Mouse (Mus musculus): ENCODE data around the gene Igsf3.

Gene Igsf3

DNA sequence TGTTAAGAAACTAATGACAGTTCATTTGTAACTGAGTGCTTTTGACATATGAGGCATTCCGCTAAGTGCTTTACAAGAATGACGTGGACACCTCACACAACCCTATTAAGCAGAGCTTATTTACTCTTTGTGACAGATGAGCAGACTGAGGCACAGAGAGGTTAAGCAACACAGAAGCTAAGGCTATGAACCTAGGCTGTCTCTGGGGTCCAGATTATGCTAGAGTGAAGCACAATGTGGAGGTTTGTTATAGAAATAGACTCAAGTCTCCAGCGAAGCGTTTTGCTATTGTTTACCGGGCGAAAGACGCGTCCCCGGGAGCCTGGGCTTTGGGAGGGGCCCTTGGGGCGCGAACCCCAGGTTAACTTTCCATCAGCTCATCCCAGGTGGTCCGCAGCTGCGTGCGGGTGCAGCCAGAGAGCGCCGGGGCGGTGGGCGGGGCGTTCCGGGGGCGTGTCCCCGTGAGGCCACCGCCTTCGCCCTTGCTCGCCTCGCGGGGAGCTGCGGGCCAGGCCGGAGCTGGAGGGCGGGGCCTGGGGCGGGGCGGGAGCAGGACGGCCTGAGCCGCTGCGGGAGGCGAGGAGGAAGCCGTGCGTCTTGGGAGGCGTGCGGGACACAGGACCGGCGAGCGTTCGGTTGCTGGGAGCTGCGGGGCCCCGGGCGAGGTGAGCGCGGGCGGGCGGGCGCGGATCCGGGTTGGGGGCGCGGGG, at the start of gene Igsf3:
Gene Igsf3 (plus strand): TSS at position 546 of the 710 bp plus-strand sequence.
- DNase-seq (ENCODE audit: low spot score in 2 of 2) = peak in 1 of 2 experiments; percentile 37

DNA sequence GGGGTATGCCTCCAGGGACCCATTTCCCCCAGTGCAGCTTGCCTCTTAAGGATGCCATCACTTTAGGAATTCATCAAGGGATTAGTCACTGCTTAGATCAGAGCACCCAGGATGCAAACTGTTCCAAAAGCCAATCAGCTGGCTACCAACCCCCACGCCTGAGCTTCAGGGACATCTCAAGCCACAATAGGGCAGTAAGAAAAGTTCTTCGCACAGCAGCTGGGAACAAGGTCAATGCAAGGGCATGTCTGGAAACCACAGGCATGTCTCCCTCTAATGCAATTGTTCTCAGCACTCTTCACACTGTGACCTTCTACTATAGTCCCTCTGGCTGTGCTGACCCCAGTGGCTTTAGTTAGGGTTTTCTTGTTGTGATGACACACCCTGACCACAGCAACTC, 49.6 kb upstream of the Igsf3 start:
- DNase-seq (ENCODE audit: low spot score in 2 of 2) = no peak

DNA sequence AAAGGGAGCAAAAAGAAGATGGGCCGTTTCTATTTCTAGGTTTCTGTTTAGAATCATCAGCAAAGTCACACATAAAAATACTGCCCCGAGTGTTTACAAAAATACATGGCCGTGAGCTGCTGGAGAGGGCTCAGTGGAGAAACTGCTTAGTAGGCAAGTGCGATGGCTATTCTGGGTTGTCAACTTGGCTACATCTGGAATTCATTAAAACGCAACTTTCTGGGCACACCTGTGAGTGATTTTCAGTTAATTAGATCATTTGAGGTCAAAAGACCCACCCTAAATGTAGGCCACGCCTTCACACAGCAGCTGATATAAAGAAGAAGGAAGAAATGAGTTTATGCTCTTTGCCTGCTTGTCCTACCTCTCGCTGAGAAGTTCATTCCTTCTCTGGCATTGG, 48.3 kb upstream of the Igsf3 start:
- DNase-seq (ENCODE audit: low spot score in 2 of 2) = no peak

DNA sequence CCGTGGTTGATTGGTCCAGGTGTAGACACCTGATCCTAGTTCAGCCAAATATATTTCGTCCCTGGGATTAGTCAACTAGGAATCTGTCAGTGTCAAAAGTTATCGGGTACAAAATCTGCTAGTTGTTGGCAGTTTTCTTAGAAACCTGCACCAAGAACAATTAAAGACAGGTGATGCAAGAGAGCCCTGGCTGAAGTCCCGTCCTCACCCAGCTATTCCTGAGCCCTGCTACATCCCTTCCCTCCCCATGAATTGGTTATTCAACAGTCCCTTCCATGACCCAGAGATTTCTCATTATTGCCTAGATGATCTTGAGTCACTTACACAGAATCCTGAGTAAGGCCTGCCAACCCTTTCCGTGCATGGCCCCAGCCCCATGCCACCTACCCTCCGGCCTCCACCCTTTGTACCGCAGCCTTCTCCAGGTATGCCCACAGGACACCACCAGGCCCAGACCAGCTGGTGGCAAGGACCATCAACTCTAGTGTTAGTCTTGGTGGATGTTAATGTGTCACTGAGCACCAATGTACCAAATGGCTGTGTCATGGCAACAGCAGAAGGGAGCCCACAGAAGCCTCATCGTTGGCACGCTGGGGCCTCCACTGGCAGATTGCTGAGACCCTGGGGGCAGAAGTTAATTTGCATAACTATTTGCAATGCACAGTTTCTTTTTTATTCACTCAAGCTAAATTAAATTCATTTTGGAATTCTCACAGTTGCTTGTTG, 33.5 kb upstream of the Igsf3 start:
- DNase-seq (ENCODE audit: low spot score in 2 of 2) = peak in 1 of 2 experiments; percentile 25

DNA sequence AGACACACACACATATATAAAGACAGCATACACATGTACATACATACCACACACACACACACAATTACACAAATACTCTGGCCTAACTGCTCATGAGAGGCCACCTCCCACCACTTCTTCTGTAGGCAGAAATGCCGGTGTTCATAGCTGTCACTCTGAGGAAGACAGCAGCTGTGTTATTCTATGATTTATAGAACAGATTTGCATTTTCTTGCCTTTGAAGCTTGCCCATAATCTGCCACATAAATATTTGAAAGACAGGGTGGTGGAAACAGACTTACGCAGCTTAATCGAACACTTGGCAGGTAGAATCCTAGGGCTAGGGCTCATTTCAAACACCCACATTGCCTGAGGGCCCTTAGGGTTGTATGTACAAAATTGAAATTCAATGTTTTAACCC, 32.6 kb upstream of the Igsf3 start:
- DNase-seq (ENCODE audit: low spot score in 2 of 2) = no peak

DNA sequence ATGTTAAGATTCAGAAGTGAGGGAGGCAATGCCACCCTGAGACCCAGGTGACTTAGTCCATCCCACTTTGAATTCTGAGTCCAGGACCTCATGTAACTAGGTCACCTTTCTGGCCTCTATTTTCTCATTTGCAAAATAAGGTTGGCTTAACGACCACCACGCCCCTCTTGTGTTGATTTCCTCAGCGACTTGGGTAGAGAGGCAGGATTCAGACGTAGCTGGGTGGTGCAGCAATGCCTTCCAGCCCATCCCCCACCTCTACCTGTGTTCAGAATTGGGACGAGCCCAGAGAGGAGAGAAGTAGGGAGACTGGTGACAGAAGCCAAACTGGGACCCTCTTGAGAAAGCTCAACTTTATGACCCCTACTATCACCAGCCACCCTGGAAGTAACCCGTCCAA, 31.6 kb upstream of the Igsf3 start:
- no peak for DNase-seq (ENCODE audit: low spot score in 2 of 2)

DNA sequence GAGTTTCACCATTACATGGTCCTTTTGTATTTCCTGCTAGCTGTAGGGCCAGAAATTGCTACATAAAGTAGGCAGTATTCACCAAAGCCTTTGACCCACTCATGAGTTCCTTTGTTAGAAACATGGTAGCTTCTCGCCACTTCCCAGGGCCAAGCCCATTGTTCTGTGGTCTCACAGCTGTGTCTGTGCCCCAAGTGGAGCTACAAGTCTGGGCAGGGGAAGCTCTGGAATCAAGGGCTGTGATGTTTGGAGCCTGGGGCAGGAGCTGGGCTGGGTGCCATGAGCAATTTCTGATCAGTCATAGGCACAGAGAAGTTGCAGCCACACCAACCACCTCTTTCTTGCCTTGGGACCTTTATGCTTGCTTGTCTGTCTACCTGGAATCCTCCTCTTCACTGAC, 30.1 kb upstream of the Igsf3 start:
- no peak for DNase-seq (ENCODE audit: low spot score in 2 of 2)

DNA sequence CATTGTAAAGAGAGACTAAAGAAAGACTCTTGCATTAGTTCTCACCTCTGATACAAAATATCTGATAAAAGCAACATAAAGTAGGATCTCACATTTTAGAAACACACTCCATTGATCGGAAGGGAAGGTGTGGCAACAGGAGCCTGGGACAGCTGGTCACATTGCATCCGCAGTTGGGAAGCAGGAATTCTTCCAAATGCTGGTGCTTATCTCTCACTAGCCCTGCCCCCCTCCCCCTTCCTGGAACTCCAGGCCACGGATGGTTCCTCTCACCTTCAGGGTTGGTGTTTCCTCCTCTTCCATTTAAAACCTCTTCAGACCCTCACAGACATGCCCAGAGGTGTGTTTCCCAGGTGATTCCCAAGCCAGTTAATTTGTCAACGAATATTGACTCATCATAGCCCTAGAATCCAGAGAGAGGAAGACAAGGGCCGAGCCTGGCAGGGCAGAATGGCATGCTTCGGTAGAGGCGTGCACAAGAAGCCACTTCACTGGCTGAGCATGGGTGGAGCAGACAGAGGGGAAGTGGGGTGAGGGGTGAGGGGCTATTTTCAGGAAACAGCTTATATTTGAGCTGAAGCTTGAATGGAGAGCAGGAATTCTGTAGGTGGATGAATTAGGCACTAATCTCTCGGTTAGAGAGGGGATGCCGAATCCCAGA, 28.3 kb upstream of the Igsf3 start:
- DNase-seq (ENCODE audit: low spot score in 2 of 2) = no peak

DNA sequence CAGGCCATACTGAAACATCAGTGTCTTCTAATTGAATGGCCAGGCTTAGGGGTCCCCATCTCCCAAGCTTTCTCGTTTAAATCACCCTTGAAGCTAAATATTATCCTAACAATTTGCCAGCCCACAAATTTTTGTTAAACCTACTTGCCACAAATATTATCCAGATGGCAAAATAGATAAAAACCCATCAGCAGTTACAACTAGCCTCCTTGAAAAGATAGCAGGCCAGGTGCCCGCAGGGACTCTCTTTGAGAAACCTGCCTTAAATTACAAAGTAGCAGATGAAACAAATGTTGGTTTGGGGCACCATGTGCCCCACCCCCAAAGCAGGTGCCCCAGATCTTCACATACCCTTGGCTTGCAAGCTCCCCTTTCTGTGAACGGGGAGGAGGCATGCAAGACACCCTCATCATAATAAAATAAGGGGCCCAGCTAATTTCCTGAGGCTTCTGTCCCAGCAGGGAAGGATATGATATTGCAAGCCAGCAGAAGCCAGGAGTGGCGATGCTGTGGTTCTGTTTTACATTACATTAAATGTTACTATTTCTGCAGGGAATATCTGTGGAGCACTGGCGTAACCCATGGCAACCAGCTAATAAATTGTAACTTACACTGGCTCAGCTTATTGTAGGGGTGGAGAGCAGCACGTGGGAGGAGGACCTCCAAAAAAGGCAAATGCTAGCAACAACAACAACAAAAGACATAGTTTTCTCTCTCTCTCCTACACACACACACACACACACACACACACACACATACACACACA, 27.2 kb upstream of the Igsf3 start:
- DNase-seq (ENCODE audit: low spot score in 2 of 2) = no peak

DNA sequence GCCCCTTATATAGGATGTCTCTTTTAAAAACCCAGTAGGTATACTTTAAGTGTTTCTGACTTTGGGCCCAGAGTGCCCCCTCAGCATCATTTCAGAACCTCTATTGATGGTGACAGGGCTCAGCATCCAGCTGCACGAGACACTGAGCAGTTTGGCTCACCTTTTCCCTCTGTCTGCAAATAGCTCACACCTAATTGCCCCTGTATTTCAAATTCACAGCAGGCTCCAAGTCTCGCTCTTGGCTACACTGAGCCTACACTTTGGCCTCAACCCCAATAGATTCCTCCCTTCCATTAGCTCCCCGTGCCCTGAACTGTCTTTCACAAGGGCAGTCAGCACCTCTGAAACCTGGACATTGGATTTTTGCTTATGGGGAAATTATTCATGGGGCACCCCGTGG, 26.5 kb upstream of the Igsf3 start:
- no peak for DNase-seq (ENCODE audit: low spot score in 2 of 2)

DNA sequence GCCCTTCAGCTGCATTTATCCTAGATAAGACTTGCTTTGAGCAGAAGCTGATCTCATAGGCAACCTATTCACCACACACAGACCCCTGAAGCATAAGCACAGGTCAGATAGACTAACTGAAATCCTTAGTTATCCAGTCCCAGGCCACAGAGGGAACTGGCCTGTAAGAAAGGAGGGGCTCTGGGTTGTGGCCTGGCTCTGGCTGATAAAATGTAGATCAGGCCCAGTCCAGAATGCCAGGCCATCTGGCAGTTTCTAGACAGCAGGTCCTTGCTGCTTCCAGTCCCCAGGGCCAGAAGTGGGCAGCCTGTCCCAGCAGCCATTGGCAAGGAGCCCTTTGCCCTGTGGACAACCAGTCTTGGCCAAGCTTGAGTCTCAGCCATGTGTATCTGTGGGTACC, 22.4 kb upstream of the Igsf3 start:
- DNase-seq (ENCODE audit: low spot score in 2 of 2) = no peak

DNA sequence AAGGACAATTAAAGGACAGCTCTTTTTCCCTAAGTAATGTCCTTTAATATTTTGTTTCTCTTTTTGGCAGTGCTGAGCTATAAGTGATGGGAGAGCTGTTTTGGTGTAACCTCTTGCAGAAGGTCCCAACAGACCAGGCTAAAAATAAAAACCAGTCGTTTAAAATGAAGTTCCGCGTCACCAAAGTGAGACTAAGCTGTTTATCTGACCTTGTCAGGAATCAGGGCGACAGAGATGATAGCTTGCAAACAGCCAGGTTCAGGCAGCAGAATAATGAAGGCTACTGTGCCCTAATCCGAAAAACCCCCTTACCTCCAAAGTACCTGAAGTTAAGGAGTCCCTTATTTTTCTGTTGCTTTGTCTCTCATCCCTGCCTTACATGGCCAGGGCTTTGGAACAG, 21.2 kb upstream of the Igsf3 start:
- no peak for DNase-seq (ENCODE audit: low spot score in 2 of 2)

DNA sequence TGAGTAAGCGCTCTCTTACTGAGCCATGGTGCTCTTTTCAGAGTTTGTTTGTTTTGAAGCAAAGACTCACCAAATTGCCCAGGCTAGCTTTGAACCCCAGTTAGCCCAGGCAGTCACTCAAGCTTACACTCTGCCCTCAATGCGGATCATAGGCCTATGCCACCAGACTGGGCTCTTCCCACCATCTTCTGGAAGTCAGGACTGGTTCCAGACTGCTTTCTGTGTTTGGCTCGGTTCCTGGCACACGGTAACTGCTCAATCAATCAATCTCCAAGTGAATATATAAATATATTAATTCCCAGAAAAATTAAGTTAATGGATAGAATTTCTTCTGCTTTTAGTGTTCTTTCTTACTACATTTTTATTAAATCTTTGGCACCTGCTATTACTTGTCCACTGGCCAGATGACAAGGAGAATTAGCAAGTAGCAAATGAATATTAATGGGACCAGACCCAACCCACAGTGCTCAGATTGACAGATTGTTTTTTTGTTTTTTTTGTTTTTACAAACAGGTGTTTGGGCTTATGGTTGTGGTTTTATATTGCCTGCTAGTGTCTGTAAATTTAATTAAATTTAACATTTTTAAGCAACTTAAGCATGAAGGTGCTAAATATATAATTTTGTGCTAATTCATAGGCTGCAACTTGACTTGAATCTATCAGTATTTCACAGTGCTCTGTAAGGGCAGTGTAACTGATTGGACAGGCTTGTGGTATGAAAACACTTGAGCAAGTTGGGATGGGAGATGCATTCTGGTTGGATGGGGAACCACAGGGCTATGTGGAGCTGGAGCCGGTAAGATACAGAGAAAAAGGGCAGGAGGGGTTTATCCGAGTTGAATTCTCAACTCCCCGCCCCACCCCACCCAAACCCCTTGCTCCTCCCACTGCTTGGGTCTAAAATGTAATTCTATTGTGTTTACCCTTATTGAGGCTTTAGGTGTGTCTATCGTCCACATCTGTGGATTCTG, 20.0 kb upstream of the Igsf3 start:
- no peak for DNase-seq (ENCODE audit: low spot score in 2 of 2)

DNA sequence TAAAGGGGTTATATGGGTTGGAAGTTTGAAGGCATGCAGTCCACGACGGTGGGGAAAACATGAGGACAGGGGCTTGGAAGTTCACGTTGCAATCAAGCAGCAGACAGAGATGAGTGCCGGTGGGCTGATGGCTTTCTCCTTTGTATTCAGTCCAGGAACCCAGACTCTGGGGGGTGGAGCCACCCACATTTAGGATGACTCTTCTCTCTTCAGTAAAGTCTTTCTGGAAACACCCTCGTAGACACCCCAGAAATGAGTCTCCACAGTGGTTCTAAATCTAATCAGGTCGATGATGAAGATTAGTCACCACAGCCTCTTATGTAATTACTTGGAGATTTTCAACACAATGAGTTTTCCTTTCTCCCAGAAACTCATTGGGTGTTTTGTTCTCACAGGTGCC, 16.1 kb upstream of the Igsf3 start:
- no peak for DNase-seq (ENCODE audit: low spot score in 2 of 2)

DNA sequence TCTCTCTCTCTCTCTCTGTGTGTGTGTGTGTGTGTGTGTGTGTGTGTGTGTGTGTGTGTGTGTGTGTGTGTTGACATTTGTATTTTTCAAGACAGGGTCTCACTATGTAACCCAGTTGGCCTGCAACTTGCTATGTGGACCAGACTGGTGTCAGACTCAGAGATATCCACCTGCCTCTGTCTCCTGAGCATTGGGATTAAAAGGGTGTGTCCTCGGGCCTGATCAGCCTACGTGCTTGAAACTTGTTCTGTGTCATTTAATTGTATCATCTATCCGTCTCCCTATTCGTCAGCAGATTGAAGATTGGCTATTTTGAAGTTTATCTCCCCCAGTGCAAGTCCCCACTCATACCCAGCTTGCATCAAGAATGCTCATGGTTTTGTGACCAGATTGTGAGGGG, 14.5 kb upstream of the Igsf3 start:
- no peak for DNase-seq (ENCODE audit: low spot score in 2 of 2)

DNA sequence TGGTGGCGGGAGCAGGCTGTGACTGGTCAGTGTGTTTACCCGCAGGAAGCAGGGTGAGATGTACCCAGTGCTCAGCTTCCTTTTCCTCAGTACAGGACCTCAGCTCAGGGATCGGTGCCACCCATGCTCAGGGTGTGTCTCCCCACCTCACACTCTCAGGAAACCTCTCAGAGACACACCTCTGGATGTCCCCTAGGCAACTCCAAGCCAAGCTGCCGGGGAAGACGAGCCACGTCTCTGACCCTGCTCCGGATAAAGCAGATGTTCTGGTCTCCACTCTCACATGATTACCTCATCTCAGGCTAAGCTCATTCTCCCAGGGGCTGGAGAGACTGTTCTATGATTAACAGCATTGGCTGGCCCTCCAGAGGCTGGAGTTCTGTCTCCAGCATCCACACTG, 13.3 kb upstream of the Igsf3 start:
- DNase-seq (ENCODE audit: low spot score in 2 of 2) = no peak

DNA sequence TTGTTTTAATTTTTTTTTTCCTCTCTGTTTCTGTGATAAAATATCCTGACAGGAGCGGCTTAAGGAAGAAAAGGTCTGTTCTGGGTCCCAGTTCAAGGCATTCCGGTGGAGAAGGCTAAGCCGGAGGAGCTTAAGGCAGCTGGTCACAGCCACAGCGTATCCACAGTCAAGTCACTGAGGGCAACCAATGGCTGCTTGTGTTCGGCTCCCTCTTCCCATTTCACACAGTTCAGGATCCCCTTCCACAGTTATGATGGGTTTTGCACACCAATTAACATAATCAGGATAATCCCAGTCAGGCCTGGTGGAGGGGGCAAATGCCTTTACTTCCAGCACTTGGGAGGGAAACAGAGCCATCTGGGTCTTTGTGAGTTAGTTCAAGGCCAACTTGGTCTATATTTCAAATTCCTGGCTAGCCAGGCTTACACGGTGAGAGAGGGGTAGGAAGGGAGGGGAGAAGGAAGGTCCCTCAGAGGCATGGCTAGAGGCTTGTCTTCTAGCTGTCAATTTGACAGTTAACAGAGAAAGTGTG, 11.7 kb upstream of the Igsf3 start:
- DNase-seq (ENCODE audit: low spot score in 2 of 2) = no peak

DNA sequence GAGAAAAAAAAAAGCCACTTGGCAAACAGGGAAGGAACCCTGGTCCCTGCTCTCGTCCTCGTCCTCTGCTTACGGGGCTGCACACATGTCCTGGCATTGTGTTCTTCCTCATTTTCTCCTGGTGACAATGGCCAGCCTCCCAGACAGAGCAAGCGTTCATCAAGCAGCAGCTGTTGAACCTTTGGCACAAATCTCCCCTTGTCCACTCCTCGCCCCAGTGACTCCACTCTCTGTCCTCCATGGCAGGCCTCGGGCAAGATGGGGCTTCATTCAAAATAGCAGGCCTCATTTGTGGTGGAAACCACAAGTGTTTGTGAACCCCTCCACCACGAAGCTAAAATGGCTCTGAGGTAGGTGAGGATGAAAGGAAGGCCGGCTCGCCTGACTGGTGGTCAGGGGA, 11.0 kb upstream of the Igsf3 start:
- no peak for DNase-seq (ENCODE audit: low spot score in 2 of 2)

DNA sequence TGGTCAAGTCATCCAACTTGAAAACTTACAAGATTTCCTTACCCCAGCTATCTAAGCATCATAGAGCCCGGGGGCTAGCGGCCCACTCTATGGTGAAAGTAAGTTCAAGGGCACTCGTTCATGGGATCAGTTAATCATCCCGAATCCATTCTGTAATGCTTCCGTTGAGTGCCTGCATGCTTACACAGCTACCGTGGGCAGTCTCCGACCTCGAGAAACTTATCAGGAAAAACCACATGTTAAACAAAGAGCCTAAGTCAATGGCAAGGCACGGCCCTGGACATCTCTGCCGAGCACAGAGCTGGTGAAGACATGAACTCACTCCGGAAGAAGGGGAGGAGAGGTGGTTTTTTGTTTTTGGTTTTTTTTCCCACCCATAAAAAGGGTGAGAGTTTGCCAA, 9.5 kb upstream of the Igsf3 start:
- DNase-seq (ENCODE audit: low spot score in 2 of 2) = no peak

DNA sequence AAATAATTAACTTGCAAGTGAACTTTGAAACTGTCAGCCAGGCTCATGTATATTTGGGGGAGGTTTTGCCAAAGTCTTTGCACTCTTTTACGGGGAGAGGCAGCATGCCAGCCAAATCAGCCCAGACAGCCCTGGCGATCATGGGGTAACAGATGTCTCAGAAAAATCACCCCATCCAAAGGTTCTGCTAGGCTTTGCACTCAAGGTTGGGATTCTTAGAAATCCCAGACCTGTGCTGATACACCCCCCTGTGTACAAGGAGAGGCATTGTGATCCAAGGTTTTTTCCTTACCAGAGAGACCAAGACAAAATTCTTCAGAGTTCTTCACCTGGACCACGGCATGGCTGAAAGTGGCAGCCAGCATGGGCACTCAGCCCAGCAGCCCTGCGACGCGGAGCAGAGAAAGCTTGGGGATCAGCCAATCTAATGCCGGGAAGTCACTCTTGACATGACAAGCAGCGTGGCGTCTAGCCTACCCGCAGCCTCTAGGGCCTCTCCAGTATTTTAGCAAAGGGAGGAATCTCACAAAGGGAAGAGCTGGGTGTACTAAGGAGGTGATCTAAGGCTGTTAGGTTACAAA, 7.5 kb upstream of the Igsf3 start:
- no peak for DNase-seq (ENCODE audit: low spot score in 2 of 2)
